Mouse (Mus musculus): ENCODE results near the gene Nrxn1.

DNA sequence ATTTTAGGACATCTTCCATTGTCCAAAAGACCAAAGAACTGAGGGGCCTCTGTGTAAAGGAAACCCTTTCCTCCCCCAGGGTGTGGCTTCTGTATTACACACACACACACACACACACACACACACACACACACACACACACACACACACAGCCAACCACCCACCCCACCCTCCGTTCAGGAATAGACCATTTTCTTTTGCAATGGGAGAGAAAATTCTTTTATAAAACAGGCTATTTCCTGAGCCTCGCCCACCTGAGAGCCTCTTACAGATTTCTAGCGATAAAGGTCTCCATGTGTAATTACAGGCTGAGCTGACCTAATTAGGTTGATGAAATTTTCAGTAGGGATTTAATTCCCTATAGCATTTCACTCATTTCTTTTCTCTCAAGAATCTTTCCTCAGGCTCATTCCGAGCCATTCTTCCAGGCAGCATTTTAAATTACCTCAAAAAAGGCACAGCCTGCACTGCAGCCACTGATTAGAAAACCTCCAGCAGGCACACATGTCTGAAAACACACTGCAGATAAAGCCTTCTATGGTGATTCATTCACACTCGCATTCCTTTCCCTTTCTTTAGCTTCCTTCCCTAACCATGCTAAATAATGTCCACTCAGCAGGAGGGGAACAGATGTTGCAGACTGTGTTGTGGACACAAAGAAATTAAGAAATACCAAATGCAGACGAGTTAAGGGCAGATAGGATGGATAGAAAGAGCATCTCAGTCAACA lies 396.6 kb downstream of the Nrxn1 start:
- no peak for TF ChIP-seq ZC3H11A (IDR thresholded peaks at IDR 0.05; ENCODE audit: borderline replicate concordance, low read depth, low read length)
- no peak for TF ChIP-seq ZNF384 (IDR thresholded peaks at IDR 0.05; ENCODE audit: low read depth, low read length)
- TF ChIP-seq MAFK (IDR thresholded peaks at IDR 0.05; ENCODE audit: insufficient read depth, low read depth, low read length), result peak; percentile 74
- no peak for TF ChIP-seq HCFC1 (IDR thresholded peaks at IDR 0.05; ENCODE audit: borderline replicate concordance, insufficient read depth, low read length)
- TF ChIP-seq CHD2 (IDR thresholded peaks at IDR 0.05; ENCODE audit: low read depth, low read length), result no peak

Measured in ES-E14 (cell line).